Mouse (Mus musculus) layer of hippocampus, adult 9-11 months (tissue): Measurements from ENCODE around the gene Tsen15.
"Not testable (repeated sequence)": the region's sequence is repeated elsewhere in the genome, so short reads cannot be mapped to it uniquely, and the experiment has no call there.

ENCODE experiments used
- DNase-seq: peaks from one replicate; pipeline ENCODE4 v3.0.0; 2022

The Tsen15 gene

GRCm38 (mm10) chr1:152385693-152386092, 795 bp downstream of the Tsen15 start:
- DNase-seq: not testable (repeated sequence)

- no peak for DNase-seq
Measured at GRCm38 (mm10) chr1:152384589-152384988, 1.9 kb downstream of the Tsen15 start.

GRCm38 (mm10) chr1:152378311-152378710, 8.2 kb downstream of the Tsen15 start:
- DNase-seq: no peak

GRCm38 (mm10) chr1:152369139-152369538, 17.3 kb downstream of the Tsen15 start:
- peak; percentile 55 for DNase-seq

GRCm38 (mm10) chr1:152368311-152369088, 18.0 kb downstream of the Tsen15 start:
- DNase-seq: no peak

GRCm38 (mm10) chr1:152356721-152357120, 29.8 kb downstream of the Tsen15 start:
- DNase-seq: no peak

- no peak for DNase-seq
Measured at GRCm38 (mm10) chr1:152347946-152348345, 38.5 kb downstream of the Tsen15 start.

GRCm38 (mm10) chr1:152324024-152324423, 62.5 kb downstream of the Tsen15 start:
- DNase-seq: no peak
